Mouse (Mus musculus) layer of hippocampus, adult 2 months (tissue): Measurements from ENCODE around the gene Dnah11. TPM values are rescaled to one million over a fixed set of nuclear protein-coding genes. Genes with fewer than 3 reads are reported as not detected.

Experiments used
- DNase-seq, 2 experiments: peaks; one replicate each; pipeline ENCODE4 v3.0.0; 2022; ENCODE audit warnings: low spot score in 2 of 2
- H3K27ac ChIP-seq: fragments of 200-600 bp; 2 replicates; pipeline ENCODE4 v1.8.1; 2022
- H3K4me3 ChIP-seq: fragments of 200-600 bp; 2 replicates; pipeline ENCODE4 v1.8.1; 2022; ENCODE audit warnings: mild to moderate bottlenecking
- CTCF ChIP-seq: fragments of 200-600 bp; conservative IDR thresholded peaks from 2 replicates; pipeline ENCODE4 v1.8.1; 2022; ENCODE audit warnings: antibody characterized with exemption, mild to moderate bottlenecking, moderate library complexity
- long read RNA-seq, 2 experiments: library from polyadenylated mRNA; stranded (forward); transcript quantifications; one replicate each; pipeline ENCODE4 v2.0.0; 2021; ENCODE audit warnings: borderline mapping rate in 2 of 2
- total RNA-seq, 2 experiments: library from RNA; stranded (reverse); gene quantifications; 2 replicates each; pipeline ENCODE4 v1.2.3; 2021

Gene Dnah11
- 1 to 10 TPM in 1 of 2 experiments, under 1 TPM in 1; 0.97 to 1.1 TPM for total RNA-seq
- long read RNA-seq, experiment 1, partial matches to known transcripts, result 0 of 1 reads
- long read RNA-seq, experiment 1, other reads (novel, unspliced or antisense), result 1 of 1 reads
- long read RNA-seq, experiment 2, result 0 reads

DNA sequence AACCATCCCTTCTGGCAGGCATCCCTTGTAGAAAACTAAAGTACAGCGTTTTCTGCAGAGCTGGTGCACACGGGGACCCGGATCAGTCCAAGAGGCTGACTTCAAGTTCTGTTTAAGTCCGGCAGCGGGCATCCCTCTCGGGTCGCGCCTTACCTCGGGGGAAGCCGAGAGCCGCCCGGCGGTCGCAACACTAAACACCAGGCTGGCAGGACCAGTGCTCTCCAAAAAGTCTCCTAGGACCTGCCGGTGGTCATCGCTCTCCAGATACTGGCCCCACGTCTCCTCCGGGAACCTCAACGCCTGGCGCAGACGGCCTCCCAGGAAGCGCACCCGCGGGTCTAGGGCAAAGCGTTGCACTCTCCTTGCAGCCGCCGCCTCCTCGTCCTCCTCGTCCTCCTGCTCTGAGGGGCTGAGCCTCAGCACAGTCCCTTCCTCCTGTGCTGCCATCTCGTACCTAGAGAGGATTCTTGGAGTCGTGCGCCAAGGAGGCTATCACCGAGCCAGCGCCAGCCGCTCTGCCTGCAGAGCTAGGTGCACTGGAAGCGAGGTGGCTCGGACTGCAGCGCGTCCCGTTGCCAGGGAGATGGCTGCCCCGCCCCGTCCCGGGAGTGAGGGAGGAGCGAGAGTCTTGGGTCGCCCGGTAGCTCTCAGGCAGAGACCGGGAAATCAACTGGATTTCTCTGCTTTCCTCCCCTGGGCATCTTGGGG is at the start of gene Dnah11:
TSS of gene Dnah11 (minus strand) at position 658 of the 708 bp plus-strand sequence.
- peak; percentile 4 to 42 for DNase-seq
- H3K27ac ChIP-seq, result no peak within 1 kb of the TSS
- H3K4me3 ChIP-seq, result peak within 1 kb of the TSS; percentile 56
- TF ChIP-seq CTCF, result no peak; the same call in 1 of the 2 replicates

DNA sequence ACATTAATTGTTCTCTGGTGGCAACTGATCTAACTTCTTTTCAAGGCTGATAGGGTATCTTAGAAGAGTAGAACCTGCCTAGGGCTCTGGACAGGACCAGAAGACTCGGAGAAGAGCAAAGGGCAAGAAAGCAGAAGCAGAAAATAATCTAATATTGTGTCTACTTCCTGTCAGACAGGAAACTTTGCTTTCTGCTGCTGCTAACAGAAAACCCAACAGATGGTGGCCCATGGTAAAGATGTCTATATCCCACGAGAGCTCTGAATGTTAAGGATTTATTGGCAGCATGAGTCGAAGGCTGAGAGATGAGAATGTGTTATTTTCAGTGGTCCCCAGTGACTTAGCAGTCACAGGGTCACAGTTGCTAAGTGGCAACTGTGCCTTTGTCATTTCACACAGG is 22.3 kb upstream of the Dnah11 start:
- Histone ChIP-seq H3K4me3 (no peak overlapping the region), H3K27ac (no peak overlapping the region)
- no peak for TF ChIP-seq CTCF
- no peak for DNase-seq

DNA sequence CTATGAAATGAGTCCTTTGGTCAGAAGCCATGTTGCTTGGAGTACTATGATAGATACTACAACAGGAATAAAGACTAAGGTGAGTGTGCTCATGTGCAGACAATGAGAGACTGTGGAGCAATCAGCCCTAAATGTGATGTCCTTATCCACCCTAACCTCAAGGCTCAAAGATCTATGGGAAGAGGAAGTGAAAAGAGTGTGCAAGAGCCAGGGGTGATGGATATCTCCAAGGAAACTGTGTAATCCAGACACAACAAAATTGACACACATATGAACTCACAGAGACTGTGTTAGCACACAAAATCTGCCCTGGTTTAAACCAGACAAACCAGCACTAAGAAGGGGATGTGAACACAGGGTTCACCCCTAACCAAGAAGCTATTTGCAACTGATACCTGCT is 21.2 kb upstream of the Dnah11 start:
- Histone ChIP-seq H3K27ac (no peak overlapping the region), H3K4me3 (no peak overlapping the region)
- TF ChIP-seq CTCF, result no peak
- DNase-seq, result no peak

DNA sequence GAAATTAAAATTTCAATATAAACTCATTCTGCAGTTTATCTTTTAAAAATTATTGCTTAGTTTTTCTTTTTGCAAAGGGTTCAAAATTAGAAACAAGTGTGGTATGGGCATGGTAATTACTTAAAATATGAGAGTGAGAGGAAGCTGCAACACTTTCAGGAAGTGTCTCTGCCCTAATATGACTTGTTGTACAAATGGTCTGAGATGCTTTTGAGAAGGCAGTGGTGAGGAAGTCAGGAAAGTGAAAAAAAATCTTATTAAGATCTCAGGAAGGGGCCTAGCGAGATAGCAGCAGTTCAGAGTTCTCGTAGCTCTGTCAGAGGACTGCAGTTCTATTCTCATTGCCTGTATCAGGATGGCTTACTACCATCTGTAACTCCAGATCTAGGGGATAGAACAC is 13.3 kb upstream of the Dnah11 start:
- no peak overlapping the region for H3K4me3 ChIP-seq
- no peak for DNase-seq
- no peak overlapping the region for H3K27ac ChIP-seq
- no peak for TF ChIP-seq CTCF

DNA sequence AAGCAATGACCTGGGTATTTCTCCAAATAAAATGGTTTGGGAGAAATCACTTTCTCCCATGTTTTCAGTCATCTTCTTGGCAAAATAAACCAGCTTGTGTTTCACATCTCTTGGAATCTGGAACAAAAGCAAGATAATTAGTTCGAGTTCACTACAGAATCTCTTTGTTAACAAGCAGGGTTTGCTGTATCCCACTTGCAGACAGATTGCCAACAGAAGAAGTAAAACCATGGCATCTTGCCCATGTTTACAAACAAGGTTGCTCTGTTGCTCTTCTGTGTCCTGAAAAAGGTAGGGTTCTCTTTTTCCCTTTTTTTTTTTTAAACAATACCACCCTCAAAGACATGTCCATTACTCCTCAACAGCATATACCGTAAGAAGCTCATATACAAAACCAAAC is 2.3 kb downstream of the Dnah11 start:
- no peak for DNase-seq
- TF ChIP-seq CTCF, result no peak
- Histone ChIP-seq H3K4me3 (no peak overlapping the region), H3K27ac (no peak overlapping the region)

DNA sequence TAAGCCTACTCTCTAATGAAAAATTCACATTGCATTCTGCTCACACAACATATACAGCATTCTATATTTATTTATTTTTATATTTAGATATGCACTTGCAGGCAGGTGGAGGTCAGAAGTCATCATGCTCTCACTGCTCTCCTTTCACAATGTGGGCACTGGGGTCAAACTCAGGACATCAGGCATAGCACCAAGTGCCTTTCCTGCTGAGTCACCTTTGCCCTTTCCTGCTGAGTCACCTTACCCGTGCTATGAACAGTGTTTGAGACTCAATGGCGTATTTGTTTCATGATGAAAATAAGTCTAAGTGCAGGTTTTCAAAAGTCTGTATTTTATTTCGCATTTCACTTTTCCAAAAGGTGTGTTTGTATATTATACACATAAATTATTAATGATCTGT is 9.3 kb downstream of the Dnah11 start:
- no peak for DNase-seq
- Histone ChIP-seq H3K27ac (no peak overlapping the region), H3K4me3 (no peak overlapping the region)
- TF ChIP-seq CTCF, result no peak

DNA sequence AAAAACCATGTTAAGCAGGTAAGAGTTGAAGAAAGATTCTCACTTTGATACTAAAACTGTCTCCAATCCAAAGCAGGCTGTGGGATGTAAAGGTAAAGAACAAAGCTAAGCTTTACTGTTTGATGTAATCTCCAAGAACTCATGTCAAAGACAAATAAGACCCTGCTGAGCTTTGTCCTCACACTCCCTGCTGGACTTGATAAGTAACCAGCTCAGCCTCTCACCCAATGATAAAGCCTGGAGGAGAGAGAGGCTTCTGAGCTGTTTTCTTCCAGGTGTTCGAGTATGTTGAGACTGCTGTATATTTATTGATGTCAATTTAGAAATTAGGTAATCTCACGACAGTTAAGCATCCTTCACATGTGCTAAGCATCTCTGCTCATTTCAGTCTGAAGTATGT is 11.2 kb downstream of the Dnah11 start:
- Histone ChIP-seq H3K4me3 (no peak overlapping the region), H3K27ac (no peak overlapping the region)
- no peak for TF ChIP-seq CTCF
- no peak for DNase-seq

DNA sequence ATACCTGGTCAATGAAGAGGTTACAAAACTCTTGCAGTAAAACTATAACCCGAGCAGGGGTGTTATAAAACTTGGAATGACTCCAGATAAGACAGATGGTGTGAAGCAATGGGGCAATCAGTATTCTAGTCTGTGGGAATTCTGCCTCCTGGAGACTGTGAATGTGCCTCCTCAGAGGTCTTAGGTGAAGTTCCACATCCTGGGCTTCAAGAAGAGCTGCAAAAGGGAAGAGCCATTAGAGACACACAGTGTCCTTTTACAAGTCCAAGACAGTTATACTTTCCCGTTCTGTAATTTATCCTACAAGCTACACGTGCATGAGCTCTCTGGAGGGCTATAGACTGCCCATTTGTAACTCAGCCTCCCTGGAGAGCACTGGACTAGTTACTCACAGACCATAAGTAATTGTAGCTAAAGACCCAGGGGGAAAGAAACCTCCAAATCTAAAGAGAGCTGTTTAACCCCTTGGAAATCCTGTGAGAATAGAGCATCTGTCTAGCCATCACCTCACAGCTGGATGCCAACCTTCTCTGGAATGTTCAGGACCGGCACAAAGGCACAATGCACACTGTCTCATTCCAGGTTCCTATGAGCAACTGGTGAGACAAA is 11.9 kb downstream of the Dnah11 start:
- Histone ChIP-seq H3K4me3 (no peak overlapping the region), H3K27ac (no peak overlapping the region)
- TF ChIP-seq CTCF, result no peak
- DNase-seq, result no peak

DNA sequence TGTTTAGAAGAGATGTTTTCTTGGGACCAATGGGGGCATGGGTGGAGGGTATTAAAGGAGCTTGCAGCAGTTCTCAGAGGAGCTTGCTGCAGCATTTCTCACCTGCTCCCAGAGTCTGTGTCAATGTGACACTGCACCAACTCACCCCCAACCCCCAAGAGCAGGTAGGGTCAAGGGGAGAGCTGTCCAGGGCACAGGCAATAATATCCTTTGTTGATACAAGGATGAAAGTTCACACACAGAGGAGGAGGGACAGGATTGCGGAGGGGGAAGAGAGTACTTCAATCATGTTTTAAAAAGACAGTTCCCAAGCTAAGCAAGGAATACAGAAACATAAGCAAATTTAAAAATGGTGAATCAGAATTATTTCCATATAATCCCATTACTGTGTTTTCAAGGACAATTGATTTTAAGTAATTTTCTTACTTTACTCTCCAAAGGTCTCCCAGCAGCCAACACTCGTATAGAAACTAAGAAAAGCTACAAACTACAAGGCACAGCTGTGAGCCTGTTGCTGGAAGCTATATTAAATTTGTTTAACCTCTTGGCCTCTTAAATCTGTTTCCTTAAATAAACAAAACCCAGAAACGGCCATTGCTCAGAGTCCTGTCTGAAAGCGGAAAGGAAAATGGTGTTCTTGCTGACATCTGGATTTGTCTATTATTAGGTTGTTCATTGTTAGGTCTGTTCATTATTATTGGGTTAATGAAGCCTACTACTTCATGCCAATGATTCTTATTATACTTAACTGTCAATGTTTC is 12.5 kb downstream of the Dnah11 start:
- Histone ChIP-seq H3K4me3 (no peak overlapping the region), H3K27ac (no peak overlapping the region)
- DNase-seq, result no peak
- TF ChIP-seq CTCF, result no peak

DNA sequence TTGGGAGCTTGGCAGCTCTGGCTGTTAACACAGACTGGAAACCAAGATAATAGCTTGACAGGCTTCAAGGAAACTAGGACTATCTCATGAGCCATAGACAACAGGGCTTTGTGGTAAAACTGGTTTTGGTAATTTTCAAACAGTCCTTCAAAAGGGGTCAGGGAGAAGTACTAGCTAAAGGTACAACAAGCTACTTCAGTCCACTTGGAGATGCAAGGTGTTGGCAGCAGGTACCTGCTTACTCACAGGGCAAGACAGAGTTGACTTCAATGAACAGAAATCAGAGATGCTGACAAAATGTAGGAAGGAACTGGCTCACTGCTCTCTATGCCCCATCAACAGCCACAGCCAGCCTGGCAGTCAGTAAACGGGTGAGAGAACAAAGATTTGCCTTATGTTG is 14.1 kb downstream of the Dnah11 start:
- H3K4me3 ChIP-seq, result no peak overlapping the region
- DNase-seq, result no peak
- no peak overlapping the region for H3K27ac ChIP-seq
- no peak for TF ChIP-seq CTCF

DNA sequence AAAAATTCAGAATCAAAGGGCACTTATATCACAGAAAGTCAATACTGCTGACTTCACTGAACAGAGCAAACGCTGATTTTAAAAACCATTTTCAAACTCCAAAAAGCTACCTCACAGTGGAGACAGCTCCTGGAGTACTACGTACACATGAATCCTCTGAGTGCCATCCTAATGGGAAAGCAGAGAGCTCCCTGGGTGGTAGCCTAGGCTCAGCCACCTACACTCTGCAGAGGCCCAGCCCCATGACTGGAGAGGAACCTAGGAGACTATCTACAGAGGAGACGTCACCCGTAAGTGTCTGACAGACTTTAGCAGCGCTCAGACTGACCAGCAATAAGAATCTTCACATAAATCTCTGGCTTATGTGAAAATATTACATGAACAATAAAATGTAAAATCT is 21.1 kb downstream of the Dnah11 start:
- Histone ChIP-seq H3K27ac (no peak overlapping the region), H3K4me3 (no peak overlapping the region)
- no peak for TF ChIP-seq CTCF
- DNase-seq, result no peak

DNA sequence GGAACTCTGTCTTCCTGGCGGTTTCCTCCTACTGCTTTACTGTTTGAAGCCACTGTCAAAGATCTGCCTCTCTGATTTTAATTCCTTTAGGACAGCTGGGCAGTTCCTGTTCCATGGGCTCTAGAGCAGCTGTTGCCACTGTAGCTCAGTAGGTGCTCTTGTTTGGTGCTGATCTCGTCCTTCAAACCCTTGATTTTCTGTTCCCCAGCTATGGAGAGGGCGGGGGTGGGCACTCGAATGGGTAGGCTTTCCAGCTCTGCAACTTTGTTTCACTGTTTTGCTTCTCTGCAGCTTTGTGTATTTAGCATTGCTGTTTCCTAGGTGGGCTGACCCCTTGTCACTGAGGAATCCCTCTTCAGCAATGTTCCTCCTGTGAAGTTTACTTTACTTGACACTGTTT is 34.1 kb downstream of the Dnah11 start:
- no peak overlapping the region for H3K27ac ChIP-seq
- DNase-seq, result no peak
- no peak for TF ChIP-seq CTCF

DNA sequence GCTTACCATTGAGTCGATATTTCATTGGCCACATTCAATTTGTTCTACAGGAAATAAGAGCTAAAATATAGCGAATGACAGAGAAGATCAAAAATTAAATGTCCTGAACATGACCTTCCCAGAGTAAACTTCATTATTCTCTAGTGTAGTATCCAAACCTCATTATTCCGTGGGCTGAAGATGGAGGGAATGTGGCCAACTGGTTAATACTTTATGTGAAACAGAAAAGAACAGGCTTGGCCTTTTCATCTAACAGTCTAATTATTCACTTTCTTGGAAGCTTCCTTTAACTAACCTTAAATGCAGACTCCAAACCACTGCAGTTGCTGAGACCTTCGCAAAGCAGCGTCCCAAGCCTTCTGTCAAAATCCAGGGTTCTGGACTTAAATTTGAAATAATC is 41.9 kb downstream of the Dnah11 start:
- Histone ChIP-seq H3K4me3 (no peak overlapping the region), H3K27ac (no peak overlapping the region)
- no peak for DNase-seq
- no peak for TF ChIP-seq CTCF

More for the DNA sequence above, 34.1 kb downstream of the Dnah11 start:
- no peak overlapping the region for H3K4me3 ChIP-seq
